Mouse (Mus musculus) MEL (cell line): Measurements from ENCODE around the gene Gnpda2. TPM values are rescaled to one million over a fixed set of nuclear protein-coding genes. Genes with fewer than 3 reads are reported as not detected.

Experiments
- polyA plus RNA-seq, 2 experiments: library from polyadenylated mRNA; stranded (reverse) in 1 of 2; unstranded in 1 of 2; fragments of >175 nt in 1 of 2; fragments of >200 nt in 1 of 2; gene quantifications; 2 replicates each; pipeline versions ENCODE4 v1.2.1 to v1.2.4; 2012; ENCODE audit warnings: low replicate concordance in 2 of 2, low read depth in 1 of 2; ENCODE audit not compliant: insufficient read length in 2 of 2, insufficient read depth in 1 of 2, missing spikeins in 1 of 2
- total RNA-seq: library from RNA; depleted of rRNA; stranded (reverse); fragments of 300-350 nt; gene quantifications from 2 replicates; pipeline ENCODE4 v1.2.3, GENCODE M21; 2012; rRNA removed

The Gnpda2 gene
- total and polyA plus RNA-seq, 3 experiments, result 6.9 to 8.7 TPM; not detected in 1

Other genes with a start within 250 kb of the Gnpda2 start
- not detected in 2 replicates for gene Yipf7, start 49.7 kb downstream of the Gnpda2 start, total RNA-seq
- not detected for gene Yipf7, start 49.7 kb downstream of the Gnpda2 start, polyA plus RNA-seq
- gene Guf1, start 35.4 kb downstream of the Gnpda2 start, total RNA-seq, result 16.9 and 19.1 TPM in 2 replicates
- gene Guf1, start 35.4 kb downstream of the Gnpda2 start, polyA plus RNA-seq, result 10 to 100 TPM in 1 of 2 experiments, not detected in 1; 21.2 TPM